Mouse (Mus musculus) T-helper 2 cell (primary cell): ENCODE measurements around the gene Igf1r.

Experiments used
- in situ Hi-C: fragments of 300-600 bp; cut with MboI, MseI; formaldehyde crosslinking; loops from one replicate; pipeline ENCODE4 v1.15.1; 2025; ENCODE audit warnings: high pct_unique_total_duplicates

Gene Igf1r

DNA sequence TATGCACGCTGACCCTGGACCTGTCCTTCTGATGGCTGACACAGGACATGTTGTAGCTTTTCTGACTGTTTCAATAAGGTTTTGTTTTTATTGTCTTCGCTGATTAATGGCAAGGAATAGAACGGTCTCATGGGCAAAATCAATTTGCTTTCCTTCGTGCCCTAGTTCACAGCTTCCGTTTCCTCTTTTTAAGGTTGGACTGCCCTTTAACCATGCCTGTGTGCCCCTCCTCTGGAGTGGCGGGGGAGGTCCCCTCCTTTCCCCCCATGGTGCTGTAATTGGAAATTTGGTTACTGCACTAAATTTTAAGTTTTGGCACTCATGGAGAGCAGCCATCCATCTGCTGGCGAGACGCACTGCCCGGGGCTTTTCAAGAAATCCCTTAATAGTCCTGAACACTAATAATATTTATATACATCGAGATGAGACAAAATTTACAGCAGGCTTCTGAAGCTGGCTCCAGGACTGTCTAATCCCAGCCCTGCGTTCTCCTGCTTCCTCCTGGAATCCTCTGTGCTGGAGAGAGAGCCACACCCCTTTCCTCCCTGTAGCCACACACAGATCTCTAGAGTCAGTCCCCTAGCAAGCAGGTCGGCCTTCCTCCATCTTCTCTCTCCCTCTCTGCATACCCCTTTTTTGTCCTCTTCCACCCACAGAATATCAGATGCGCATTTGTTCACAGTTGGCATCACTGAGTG lies 207.6 kb downstream of the Igf1r start:
- in situ Hi-C loops = no loop called here

DNA sequence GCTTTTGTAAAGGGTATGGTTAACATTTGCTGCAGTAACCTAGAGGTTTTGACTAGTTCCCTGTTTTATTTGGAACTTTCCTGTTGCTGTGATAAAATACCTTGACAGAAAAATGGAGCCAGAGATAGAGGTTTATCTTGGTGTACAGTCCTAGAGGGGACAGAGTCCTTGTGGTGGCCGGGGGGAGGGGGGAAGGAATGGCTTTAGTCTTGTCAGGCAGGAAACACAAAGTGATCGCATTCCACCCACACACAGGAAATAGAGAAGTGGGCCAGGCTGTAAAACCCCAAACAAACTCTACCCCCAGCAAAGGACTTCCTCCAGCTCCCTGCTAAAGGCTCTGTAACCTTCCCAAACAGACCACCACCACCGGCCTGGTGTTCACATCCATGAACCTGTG lies 211.4 kb downstream of the Igf1r start:
- in situ Hi-C loops = no loop called here

DNA sequence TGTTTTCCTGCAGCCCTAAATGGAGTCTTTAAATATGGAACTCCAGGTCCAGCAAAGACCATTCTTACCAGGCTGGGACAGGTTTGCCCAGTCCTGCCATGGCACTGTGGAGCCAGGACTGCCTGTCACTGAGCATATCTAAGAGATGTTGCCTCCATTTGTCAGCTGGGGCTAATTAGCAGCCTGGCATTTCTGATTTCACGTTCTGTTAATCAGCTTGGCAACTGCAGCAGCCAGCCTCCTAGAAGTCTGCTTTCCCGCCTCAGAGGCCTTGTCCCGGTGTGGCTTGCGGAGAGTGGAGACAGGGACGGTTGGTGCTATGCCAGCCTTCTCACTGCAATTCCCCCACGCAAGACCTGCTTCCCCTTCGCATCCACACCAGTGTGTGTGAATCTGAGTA lies 220.1 kb downstream of the Igf1r start:
- in situ Hi-C loops = no loop called here

DNA sequence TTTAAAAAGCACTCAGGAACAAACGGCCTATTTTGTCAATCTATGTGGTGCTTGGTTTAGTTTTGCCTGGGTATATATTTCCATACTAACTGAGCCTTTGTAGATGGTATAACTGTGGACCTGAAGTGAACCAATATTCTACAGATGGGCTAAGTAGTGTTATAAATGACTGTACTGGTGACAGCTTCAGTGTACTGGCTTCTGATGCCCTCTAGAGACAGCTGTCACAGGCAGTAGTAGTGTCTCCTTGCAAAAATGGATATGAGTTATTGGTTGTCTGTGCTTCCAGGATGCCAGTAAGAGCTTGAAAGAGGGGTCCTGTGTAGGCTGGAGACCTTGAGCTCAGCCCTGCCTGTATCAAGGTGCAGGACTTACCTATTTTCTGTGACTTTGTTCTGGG lies 227.0 kb downstream of the Igf1r start:
- in situ Hi-C loops = no loop called here

DNA sequence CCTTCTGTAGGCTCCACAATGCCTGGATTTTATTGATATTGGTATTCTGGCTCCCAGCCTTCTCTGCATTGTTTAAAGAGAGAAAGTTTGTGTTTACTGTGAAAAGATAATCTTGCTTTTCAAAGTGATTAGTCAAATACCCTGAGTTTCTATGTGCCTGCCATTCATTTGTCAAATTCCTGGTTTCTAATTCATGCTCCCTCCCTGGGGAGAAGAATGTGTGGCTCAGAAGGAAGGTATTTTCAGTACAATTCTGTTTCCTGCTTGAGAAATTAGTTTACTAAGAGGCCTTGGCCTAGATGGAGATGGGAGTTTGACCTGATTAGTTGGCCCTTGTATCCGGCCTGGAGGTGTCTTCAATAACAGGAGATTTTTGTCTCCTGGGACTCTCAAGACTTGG lies 228.5 kb downstream of the Igf1r start:
- in situ Hi-C loops = no loop called here

DNA sequence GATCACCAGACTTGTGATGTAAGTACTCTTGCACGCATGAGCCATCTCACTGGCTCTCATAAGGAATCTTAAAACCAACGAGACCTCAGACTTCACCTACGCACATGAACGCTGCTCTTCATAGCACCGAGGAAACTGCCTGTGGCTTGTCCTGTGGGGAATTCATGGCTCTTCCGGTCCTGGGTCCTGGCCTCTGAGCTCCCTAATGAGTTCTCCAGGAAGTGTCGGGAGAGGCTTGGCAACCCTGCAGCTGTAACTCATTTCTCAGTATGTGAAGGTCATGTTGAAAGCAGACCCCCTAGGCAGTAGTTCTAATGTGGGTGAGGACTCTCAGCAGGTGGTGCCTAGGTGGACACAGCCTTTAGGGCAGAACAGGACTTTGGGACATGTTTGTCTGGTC lies 229.4 kb downstream of the Igf1r start:
- in situ Hi-C loops = no loop called here

DNA sequence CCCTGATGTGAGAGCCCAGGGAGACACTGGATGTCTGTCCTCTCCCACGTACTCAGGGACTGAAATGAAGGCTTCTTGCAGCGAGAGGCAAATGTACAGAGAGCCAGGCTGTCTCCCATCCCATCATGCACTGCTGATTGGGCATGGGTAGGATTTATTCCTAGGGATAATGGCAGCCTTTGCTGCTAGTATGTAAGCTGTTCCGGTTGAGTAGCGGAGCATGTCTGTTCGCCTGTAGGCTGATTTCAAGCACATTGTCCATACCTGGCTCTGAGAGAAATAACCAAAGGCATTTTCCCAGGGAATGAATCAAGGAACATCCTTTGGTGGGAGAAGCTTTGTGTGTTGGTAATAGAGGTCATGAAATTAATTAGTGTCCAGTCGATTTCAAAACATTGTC lies 230.1 kb downstream of the Igf1r start:
- in situ Hi-C loops = no loop called here

DNA sequence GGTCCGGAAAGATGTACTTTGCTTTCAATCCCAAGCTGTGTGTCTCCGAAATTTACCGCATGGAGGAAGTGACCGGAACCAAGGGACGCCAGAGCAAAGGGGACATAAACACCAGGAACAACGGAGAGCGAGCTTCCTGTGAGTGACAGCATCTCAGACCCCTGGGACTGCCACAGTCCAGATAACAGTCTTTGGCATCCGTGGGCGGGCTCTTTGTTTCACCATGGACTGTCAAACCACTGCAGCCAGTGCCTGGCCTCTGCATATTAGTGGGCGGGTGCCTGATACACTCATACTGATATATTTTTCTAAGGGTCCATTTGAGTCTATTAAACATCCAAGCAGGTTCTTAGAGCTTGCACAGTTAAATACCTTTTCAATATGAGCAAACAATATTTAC lies 230.8 kb downstream of the Igf1r start:
- in situ Hi-C loops = no loop called here

DNA sequence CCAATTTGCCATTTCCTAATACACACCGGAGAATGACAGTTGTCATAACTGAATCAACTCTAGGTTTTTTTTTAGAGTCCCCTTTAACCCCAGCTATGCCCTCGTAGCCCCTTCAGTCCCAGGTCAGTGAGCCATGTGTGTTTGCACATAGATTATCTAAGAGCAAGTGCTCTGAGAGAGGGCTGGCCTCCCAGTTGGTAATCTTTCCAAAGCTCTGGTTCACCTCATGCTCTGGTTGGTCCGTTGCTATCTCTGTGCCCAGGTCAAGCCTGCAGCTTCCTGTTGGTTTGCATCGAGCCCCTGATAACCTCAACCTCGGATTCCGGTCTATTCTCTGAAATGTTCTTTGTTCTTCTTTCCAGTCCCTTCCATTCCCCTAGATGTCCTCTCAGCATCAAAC lies 236.6 kb downstream of the Igf1r start:
- in situ Hi-C loops = no loop called here

DNA sequence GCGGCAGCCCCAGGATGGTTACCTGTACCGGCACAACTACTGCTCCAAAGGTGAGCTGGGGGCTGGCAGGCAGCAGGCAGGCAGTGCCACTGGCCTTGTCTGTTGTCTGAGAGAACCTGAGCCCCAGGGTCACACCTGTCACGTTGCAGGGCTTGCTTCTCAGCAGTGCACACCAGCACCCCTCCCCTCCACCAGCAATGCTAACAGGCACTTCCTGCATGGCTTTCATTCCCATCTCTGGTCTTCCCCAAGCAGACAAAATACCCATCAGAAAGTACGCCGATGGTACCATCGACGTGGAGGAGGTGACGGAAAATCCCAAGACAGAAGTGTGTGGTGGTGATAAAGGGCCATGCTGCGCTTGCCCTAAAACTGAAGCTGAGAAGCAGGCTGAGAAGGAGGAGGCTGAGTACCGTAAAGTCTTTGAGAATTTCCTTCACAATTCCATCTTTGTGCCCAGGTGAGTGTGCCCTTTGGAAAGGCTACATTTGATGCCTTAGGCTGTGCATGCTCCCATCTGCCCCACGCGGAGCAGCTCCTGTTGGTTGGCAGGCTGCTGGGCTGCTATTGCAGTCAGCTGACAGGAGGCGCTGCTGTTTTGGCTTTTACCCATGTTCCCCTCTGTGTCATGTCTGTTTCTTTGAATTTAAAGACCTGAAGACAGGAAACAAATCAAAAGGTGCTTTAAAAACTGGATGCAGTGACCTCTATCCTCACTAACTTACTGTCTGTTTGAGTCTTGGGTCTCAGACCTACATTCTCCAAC lies 237.2 kb downstream of the Igf1r start:
- in situ Hi-C loops = no loop called here

DNA sequence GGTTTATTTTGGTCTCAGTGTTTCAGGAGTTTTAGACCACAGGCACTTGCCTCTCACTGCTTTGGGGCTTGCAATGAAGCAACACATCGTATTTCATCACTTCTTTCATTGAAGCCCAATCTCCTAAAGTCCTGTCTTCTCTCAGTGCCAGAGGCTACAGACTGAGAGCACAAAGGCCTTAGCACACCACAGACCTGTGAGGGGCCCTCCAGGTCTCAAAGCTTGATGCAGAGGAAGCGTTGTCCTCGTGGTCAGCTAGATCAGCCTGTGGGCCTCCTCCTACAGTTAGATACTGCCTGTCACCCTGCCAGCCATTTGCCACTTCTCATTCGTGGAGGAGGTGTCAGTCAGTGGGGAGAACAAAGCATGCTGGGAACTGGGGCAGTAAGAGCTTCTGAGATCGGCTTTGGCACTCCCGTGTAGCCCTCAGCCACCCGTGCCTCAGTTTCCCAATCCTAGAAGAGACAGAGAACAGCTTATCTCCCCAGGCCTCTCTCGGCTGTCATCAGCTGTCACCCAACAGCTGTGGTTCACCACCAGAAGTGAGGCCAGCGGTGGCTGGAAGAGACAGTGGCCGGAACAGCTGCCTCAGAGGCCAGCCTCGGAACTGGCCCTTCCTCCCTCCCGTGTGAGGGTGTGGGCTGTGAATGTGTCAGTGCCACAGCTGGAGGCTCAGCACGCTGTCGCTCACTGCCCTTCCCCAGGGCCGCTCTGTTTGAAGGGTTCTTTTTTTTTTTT lies 241.5 kb downstream of the Igf1r start:
- in situ Hi-C loops = no loop called here

DNA sequence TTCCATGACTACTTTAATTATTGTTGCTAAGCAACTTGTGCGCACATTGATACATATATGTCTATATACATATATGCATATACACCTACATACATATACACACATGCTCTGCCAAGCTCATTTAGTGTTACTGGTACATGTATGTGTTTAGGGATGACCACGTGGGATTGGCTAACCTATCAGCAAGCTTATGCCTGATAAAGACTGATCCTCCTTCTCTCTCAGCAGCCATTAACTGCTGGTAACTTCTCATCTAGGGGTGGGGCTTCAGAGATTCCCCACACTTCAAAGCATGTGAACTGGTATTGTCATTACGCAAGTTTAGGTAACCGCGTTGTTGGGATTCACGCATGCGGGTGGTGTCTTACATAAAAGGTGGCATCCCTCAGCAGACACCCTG lies 247.0 kb downstream of the Igf1r start:
- in situ Hi-C loops = no loop called here

DNA sequence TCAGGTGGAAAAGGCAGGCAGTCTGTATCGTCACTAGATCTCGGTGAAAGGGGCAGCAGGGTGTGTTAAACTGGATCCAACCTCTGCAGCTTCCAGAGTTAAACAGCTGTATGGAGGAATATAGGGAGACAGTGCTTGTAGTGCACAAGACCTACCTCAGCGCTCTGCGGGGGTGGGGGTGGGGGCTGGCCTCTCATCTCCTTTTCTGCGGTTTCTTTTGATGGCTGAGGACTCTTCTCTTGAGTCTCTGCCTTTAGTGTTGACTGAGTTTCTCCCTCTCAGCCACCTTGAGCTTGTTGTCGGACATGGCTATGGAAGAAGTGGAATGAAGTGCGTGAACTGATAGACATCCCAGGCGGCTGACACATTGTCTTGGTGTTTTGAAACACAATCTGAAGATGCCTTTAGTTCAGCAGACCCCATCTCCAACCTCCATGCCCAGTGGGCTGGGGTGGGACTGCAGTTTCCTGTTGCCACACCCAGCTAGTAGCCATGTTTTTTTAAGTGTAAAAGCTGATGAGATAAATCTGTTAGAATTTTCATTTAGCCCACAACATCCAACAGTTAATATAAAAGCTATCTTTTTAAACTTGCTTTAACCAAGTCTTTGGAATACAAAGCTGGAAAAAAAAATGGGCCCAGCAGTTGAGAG lies 253.3 kb downstream of the Igf1r start:
- in situ Hi-C loops = no loop called here

DNA sequence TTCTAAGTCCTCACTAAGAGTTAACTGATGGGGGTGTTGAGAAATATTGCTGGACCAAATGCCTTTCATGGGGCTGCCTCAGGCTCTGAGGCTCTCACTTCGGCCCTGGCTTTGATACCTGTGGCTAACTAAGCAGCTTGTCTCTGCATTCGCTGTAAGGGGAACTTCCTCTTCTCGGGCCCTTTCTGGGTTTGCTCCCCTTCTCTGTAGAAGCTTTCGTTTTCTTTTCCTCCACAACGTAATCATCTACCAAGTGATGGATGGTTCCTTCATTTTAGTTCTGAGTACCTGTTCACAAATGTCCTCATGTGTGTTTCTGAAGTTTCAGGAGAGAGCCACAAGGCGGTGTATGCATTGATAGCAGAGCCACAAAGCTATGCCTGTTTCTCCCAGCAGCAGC lies 256.4 kb downstream of the Igf1r start:
- in situ Hi-C loops = no loop called here

DNA sequence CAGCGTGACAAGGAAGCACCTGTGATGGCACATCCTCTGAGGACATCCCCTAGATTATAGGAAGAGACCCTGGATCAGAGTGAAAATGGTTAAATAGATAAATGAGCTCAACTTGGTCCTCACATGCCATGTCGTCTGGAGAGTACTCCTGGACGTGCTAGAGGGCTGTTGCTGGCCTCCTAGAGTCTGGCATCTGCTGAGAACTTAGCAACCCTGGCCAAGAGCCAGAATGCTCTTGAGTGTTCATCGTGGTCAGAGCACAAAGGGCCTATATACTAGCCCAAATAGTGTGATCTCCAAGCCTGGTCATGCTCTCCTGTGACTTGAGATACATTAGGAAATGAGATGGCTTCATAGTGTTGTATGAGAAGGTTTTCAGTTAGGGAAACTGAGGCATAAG lies 257.8 kb downstream of the Igf1r start:
- in situ Hi-C loops = no loop called here

DNA sequence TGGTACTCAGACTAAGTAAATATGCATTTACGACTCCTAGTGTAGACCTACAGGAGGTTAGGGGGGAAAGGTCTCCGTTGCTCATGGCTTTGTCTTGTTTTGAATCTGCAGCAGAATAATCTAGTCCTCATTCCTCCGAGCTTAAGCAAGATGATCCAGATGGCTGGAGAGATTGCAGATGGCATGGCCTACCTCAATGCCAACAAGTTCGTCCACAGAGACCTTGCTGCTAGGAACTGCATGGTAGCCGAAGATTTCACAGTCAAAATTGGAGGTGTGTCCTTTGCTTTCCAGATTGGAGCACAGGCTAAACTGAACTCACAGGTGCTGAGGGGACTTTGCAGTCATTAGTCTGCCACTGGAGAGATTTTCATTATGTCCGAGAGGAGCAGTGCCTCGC lies 259.3 kb downstream of the Igf1r start:
- in situ Hi-C loops = no loop called here

DNA sequence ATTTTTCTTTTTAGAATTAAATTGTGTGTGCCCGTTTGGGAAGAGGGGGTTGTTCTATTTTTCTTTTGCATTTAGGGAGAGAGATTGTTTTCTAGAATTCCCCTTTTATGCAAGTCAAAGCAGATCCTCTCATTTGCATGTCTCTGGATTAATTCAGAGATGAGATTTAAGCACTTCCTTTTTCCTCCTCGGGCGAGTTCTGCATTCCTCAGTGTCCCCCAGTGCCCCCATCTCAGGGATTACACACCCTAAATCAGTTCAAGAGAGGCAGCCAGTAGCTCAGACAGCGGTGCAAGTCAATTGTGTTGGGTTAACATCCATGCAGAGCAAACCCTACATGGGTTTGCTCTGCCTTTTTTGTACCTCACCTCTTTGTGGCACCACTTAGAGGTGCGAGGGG lies 261.2 kb downstream of the Igf1r start:
- in situ Hi-C loops = no loop called here

DNA sequence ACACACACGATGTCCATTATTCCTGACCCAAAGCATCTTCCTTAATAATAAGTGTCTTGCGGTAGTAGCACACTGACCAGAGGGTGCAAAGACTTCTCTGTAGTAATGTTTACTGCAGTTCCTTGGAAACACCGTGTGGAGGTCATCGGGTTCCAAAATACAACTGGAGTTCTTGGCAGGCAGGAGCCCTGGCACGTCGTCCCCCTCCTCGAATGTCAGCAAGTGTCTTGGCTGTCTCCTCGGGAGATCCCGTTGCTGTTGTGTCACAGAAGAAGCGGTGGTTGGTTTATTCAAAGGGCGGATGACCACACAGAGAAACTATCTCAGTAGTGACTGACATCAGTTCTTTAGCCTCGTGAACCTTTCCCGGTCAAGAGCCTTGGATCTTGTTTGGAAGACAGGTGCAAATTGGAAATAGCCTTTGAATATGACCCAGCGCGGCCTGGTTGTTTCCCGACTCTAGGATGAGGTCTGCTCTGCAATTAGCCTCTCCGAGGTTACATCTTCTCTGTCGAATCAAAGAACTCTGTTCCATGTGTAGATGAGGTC lies 263.0 kb downstream of the Igf1r start:
- in situ Hi-C loops = no loop called here

DNA sequence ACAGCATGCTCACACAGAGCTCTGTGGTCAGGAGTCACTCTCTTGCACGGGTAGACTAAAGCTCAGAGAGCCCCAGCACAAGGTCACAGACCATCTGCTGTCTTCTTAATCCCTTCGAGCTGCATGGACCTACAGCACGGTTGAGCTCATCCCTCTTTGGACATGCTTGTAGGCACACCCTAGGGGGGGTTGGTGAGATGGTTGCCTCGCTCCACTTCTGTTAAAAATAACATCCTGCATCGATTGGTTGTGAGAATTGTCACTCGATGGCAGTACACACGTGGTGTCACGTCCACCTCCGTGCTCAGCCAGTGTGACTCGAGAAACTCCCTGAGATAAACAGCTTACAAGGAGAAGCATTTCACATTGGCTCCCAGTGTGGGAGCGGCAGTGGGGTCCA lies 266.3 kb downstream of the Igf1r start:
- in situ Hi-C loops = no loop called here

DNA sequence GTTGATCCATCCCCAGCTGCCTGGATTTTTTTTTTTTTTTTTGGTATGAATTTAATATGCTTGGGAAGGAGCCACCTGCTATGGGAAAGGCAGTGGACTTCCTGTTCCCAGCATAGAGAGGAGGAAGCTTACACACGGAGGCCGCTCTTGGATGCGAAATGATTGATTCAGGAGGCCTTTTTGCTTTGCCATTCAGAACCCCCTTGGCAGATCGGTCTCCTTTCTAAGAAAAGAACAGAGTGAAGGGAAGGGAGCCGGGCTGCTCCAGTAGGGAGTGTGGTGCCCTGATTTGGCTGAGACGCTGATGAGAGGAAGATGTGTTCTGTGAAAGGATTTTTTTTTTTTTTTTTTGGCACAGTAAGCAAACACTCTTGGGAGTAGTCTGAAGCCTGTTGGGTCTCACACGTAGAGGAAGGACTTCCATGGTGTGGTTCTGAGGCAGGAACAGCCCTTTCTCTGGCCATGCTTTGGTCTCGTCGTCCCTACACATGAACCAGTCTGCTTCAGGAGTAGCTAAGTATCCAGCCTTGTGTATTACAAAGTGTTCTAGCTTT lies 269.1 kb downstream of the Igf1r start:
- in situ Hi-C loops = no loop called here

DNA sequence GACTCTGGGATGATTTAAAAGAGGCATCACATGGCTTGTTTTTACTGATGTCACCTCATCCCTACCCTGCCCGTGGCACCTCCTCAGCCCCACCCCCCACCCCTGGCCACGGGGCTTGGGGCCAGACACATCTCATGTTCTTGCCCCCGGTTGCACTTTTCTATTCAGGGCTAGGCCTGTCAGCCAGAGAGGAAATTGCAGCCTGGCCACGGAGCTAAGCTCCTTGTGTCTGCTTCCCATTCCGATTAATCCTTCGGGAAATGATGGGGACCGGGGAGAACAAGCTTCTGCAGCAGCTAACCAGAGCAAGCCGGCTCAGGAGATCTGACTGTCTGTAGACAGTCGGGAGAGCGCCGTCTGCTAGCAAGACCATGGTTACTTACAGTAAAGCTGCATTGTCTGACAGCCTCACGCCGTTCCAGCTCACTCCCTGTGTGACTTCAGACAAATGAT lies 270.8 kb downstream of the Igf1r start:
- in situ Hi-C loops = no loop called here

DNA sequence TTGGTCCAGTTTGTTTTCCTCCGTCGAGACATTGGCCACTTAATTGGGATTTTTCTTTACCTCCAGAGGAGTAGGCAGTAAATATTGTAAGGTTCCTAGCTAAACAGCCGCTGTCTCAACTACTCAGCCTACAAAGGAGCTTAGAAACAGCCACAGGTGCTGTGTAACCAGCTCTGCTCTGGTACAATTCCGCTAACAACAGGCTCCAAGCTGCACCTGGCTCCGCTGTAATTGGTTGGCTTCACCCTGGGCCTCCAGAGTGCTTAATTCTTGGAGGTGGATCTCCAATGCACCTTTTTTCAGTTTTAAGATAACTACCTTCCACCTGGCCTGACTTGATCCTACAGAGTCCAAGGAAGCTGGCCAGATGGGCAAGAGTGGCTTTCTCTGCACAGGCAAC lies 271.4 kb downstream of the Igf1r start:
- in situ Hi-C loops = no loop called here
